Mouse (Mus musculus) liver, adult 2 months (tissue): Measurements from ENCODE around the gene Ctu1.

Experiments
- CTCF ChIP-seq: fragments of 200-500 bp; IDR thresholded peaks from 2 replicates; pipeline ENCODE4 v1.5.1; 2011; ENCODE audit warnings: low read depth, low read length, control low read depth
- POLR2A ChIP-seq: fragments of 200-500 bp; IDR thresholded peaks from 2 replicates; pipeline ENCODE4 v1.6.1; 2011; ENCODE audit warnings: low read length, control low read depth; ENCODE audit not compliant: insufficient read depth; ENCODE audit errors: extremely low read depth

GRCm38 (mm10) chr7:43712267-43712666, 40.5 kb downstream of the Ctu1 start, which contains the start of gene Klk13:
- TF ChIP-seq POLR2A (no peak), CTCF (no peak)
